Mouse (Mus musculus) thymus, adult 2 months (tissue): ENCODE measurements at regions not wholly inside any gene's neighbourhood (a gene's known extent, or its start where the extent isn't known, plus 50 kb on each side); places are given as distances from the start of the nearest gene placed in this dataset.

ENCODE experiments used
- CTCF ChIP-seq: fragments of 200-500 bp; IDR thresholded peaks from 2 replicates; pipeline ENCODE4 v1.5.1; 2012; ENCODE audit warnings: mild to moderate bottlenecking, control low read depth, low read length, moderate library complexity, borderline replicate concordance; ENCODE audit not compliant: control insufficient read depth, poor library complexity, insufficient read depth; ENCODE audit errors: extremely low read depth
- POLR2A ChIP-seq: fragments of 200-500 bp; IDR thresholded peaks from 2 replicates; pipeline ENCODE4 v1.6.1; 2012; ENCODE audit warnings: mild to moderate bottlenecking, low read length, control low read depth, moderate library complexity; ENCODE audit not compliant: control insufficient read depth, poor library complexity, insufficient read depth; ENCODE audit errors: extremely low read depth

DNA sequence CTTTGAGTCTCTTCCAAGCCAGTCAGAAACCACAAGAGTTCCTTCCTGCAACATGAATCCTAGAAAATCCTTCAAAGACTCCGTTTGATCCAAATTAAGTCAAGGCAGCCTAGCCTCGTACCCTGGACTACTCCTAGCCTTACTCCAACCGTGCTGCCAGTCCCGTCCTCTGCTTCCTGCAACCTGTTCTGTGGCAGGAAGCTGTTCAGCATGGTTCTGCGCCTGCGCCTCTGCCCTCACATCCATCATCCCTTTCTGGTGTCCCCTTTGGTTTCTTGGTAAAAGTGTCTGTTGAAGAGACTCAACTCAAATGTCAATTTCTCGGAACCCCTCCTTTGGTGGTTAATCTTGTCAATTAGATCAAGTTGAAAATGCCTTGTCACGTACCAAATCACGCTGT, 75.8 kb downstream of the Tbx19 start:
- TF ChIP-seq CTCF (no peak), POLR2A (no peak)
